Mouse (Mus musculus): ENCODE measurements around the gene Lcn8. TPM values are rescaled to one million over a fixed set of nuclear protein-coding genes. Genes with fewer than 3 reads are reported as not detected.

Lcn8 gene
- polyA plus RNA-seq, 1 experiment from 2014 or later, result not detected

Other genes starting within 250 kb of the Lcn8 start
- 0.12 and 0.17 TPM in 2 replicates for gene Fut7, start 229.9 kb upstream of the Lcn8 start, polyA plus RNA-seq (2015; fragmentation: Nextera tagmentation; extraction: Ambion mirVana)
- gene Abca2, start 224.4 kb upstream of the Lcn8 start, polyA plus RNA-seq (2015; fragmentation: Nextera tagmentation; extraction: Ambion mirVana), result 2.9 and 4.0 TPM in 2 replicates
- 5.0 and 7.2 TPM in 2 replicates for gene Clic3, start 196.3 kb upstream of the Lcn8 start, polyA plus RNA-seq (2015; fragmentation: Nextera tagmentation; extraction: Ambion mirVana)
- 29.4 and 35.9 TPM in 2 replicates for gene Paxx, start 192.0 kb upstream of the Lcn8 start, polyA plus RNA-seq (2015; fragmentation: Nextera tagmentation; extraction: Ambion mirVana)
- gene Ptgds, start 183.1 kb upstream of the Lcn8 start, polyA plus RNA-seq (2015; fragmentation: Nextera tagmentation; extraction: Ambion mirVana), result 1.3 and 2.8 TPM in 2 replicates
- gene Lcn12, start 159.2 kb upstream of the Lcn8 start, polyA plus RNA-seq (2015; fragmentation: Nextera tagmentation; extraction: Ambion mirVana), result not detected in 2 replicates
- gene Fbxw5, start 152.4 kb upstream of the Lcn8 start, polyA plus RNA-seq (2015; fragmentation: Nextera tagmentation; extraction: Ambion mirVana), result 75.1 and 81.1 TPM in 2 replicates
- 5.8 and 6.2 TPM in 2 replicates for gene C8g, start 151.4 kb upstream of the Lcn8 start, polyA plus RNA-seq (2015; fragmentation: Nextera tagmentation; extraction: Ambion mirVana)
- 31.4 and 35.4 TPM in 2 replicates for gene Traf2, start 106.2 kb upstream of the Lcn8 start, polyA plus RNA-seq (2015; fragmentation: Nextera tagmentation; extraction: Ambion mirVana)
- gene Edf1, start 95.3 kb upstream of the Lcn8 start, polyA plus RNA-seq (2015; fragmentation: Nextera tagmentation; extraction: Ambion mirVana), result 335 and 341 TPM in 2 replicates
- gene Mamdc4, start 78.3 kb upstream of the Lcn8 start, polyA plus RNA-seq (2015; fragmentation: Nextera tagmentation; extraction: Ambion mirVana), result 4.3 and 7.2 TPM in 2 replicates
- 169 and 174 TPM in 2 replicates for gene Phpt1, start 77.9 kb upstream of the Lcn8 start, polyA plus RNA-seq (2015; fragmentation: Nextera tagmentation; extraction: Ambion mirVana)
- gene Ajm1, start 71.4 kb upstream of the Lcn8 start, polyA plus RNA-seq (2015; fragmentation: Nextera tagmentation; extraction: Ambion mirVana), result 0.39 and 0.62 TPM in 2 replicates
- 80.3 and 81.9 TPM in 2 replicates for gene Rabl6, start 44.6 kb upstream of the Lcn8 start, polyA plus RNA-seq (2015; fragmentation: Nextera tagmentation; extraction: Ambion mirVana)
- gene Ccdc183, start 35.4 kb upstream of the Lcn8 start, polyA plus RNA-seq (2015; fragmentation: Nextera tagmentation; extraction: Ambion mirVana), result 0.31 and 0.34 TPM in 2 replicates
- gene Tmem141, start 31.1 kb upstream of the Lcn8 start, polyA plus RNA-seq (2015; fragmentation: Nextera tagmentation; extraction: Ambion mirVana), result 23.5 and 24.8 TPM in 2 replicates
- 0.59 and 2.1 TPM in 2 replicates for gene Fcna, start 25.1 kb upstream of the Lcn8 start, polyA plus RNA-seq (2015; fragmentation: Nextera tagmentation; extraction: Ambion mirVana)
- not detected in 2 replicates for gene Lcn5, start 4.8 kb downstream of the Lcn8 start, polyA plus RNA-seq (2015; fragmentation: Nextera tagmentation; extraction: Ambion mirVana)
- gene Lcn6, start 23.7 kb downstream of the Lcn8 start, polyA plus RNA-seq (2015; fragmentation: Nextera tagmentation; extraction: Ambion mirVana), result not detected in 2 replicates
- gene Lcn10, start 29.6 kb downstream of the Lcn8 start, polyA plus RNA-seq (2015; fragmentation: Nextera tagmentation; extraction: Ambion mirVana), result not detected in 2 replicates
- not detected in 2 replicates for gene Obp2a, start 46.9 kb downstream of the Lcn8 start, polyA plus RNA-seq (2015; fragmentation: Nextera tagmentation; extraction: Ambion mirVana)
- 95.4 and 103 TPM in 2 replicates for gene Bmyc, start 53.6 kb downstream of the Lcn8 start, polyA plus RNA-seq (2015; fragmentation: Nextera tagmentation; extraction: Ambion mirVana)
- not detected in 2 replicates for gene Obp2b, start 83.9 kb downstream of the Lcn8 start, polyA plus RNA-seq (2015; fragmentation: Nextera tagmentation; extraction: Ambion mirVana)
- gene Lcn3, start 112.4 kb downstream of the Lcn8 start, polyA plus RNA-seq (2015; fragmentation: Nextera tagmentation; extraction: Ambion mirVana), result not detected in 2 replicates
- gene Lcn11, start 123.9 kb downstream of the Lcn8 start, polyA plus RNA-seq (2015; fragmentation: Nextera tagmentation; extraction: Ambion mirVana), result not detected in 2 replicates
- not detected in 2 replicates for gene Gm13539, start 129.1 kb downstream of the Lcn8 start, polyA plus RNA-seq (2015; fragmentation: Nextera tagmentation; extraction: Ambion mirVana)
- gene Glt6d1, start 162.7 kb downstream of the Lcn8 start, polyA plus RNA-seq (2015; fragmentation: Nextera tagmentation; extraction: Ambion mirVana), result not detected in 2 replicates
- gene Lcn9, start 170.0 kb downstream of the Lcn8 start, polyA plus RNA-seq (2015; fragmentation: Nextera tagmentation; extraction: Ambion mirVana), result not detected in 2 replicates
- not detected in 2 replicates for gene Sohlh1, start 194.1 kb downstream of the Lcn8 start, polyA plus RNA-seq (2015; fragmentation: Nextera tagmentation; extraction: Ambion mirVana)
- 0.34 and 0.37 TPM in 2 replicates for gene Kcnt1, start 210.6 kb downstream of the Lcn8 start, polyA plus RNA-seq (2015; fragmentation: Nextera tagmentation; extraction: Ambion mirVana)

Data from embryonic facial prominence, embryonic 13.5 days (tissue).